Mouse (Mus musculus) liver, adult 2 months (tissue): ENCODE measurements around the gene Xylt1. TPM values are rescaled to one million over a fixed set of nuclear protein-coding genes. Genes with fewer than 3 reads are reported as not detected.

Experiments
- DNase-seq: peaks from one replicate; pipeline ENCODE4 v3.0.0-alpha.2; 2011; ENCODE audit warnings: low read depth, low spot score; ENCODE audit errors: extremely low read depth
- H3K27ac ChIP-seq: fragments of 200-500 bp; replicated peaks from 2 replicates; pipeline ENCODE4 v1.5.1; 2012; ENCODE audit warnings: low read depth, mild to moderate bottlenecking, control low read depth, inconsistent platforms, low read length; ENCODE audit not compliant: insufficient read depth
- H3K27me3 ChIP-seq: fragments of 200-500 bp; 2 replicates; pipeline ENCODE4 v1.6.1; 2012; ENCODE audit warnings: mild to moderate bottlenecking, moderate library complexity, low read length, inconsistent platforms; ENCODE audit not compliant: control insufficient read depth, insufficient read depth
- H3K36me3 ChIP-seq: fragments of 200-500 bp; 2 replicates; pipeline ENCODE4 v1.6.1; 2012; ENCODE audit warnings: low read length, inconsistent platforms; ENCODE audit not compliant: control insufficient read depth, insufficient read depth
- H3K4me1 ChIP-seq: fragments of 200-500 bp; 2 replicates; pipeline ENCODE4 v1.6.1; 2011; ENCODE audit warnings: low read length; ENCODE audit not compliant: control insufficient read depth, insufficient read depth
- H3K4me3 ChIP-seq: fragments of 200-500 bp; 2 replicates; pipeline ENCODE4 v1.5.1; 2011; ENCODE audit warnings: low read depth, mild to moderate bottlenecking, control low read depth, low read length, moderate library complexity; ENCODE audit not compliant: insufficient read depth
- H3K79me2 ChIP-seq: fragments of 200-500 bp; 2 replicates; pipeline ENCODE4 v1.6.1; 2012; ENCODE audit warnings: inconsistent platforms, mild to moderate bottlenecking, low read length, moderate library complexity; ENCODE audit not compliant: control insufficient read depth, insufficient read depth
- H3K9ac ChIP-seq: fragments of 200-500 bp; 2 replicates; pipeline ENCODE4 v1.6.1; 2012; ENCODE audit warnings: low read depth, mild to moderate bottlenecking, control low read depth, inconsistent platforms, low read length
- CTCF ChIP-seq: fragments of 200-500 bp; IDR thresholded peaks from 2 replicates; pipeline ENCODE4 v1.5.1; 2011; ENCODE audit warnings: low read depth, low read length, control low read depth
- POLR2A ChIP-seq: fragments of 200-500 bp; IDR thresholded peaks from 2 replicates; pipeline ENCODE4 v1.6.1; 2011; ENCODE audit warnings: low read length, control low read depth; ENCODE audit not compliant: insufficient read depth; ENCODE audit errors: extremely low read depth
- WGBS: fragments of 180-500 bp; shearing (Covaris S2); methylation state at CpG from one replicate; pipeline ENCODE4 v1.1.7; 2018; 5-methylcytosine and 5-hydroxymethylcytosine counted together
- polyA plus RNA-seq: library from polyadenylated mRNA; depleted of rRNA; stranded (reverse); fragments of >200 nt; gene quantifications from 2 replicates; pipeline ENCODE4 v1.2.3, GENCODE M21; 2012
- total RNA-seq: library from RNA; depleted of rRNA; stranded (reverse); fragments of >200 nt; gene quantifications from 2 replicates; pipeline ENCODE4 v1.2.3, GENCODE M21; 2014

Gene Xylt1
- total and polyA plus RNA-seq, 2 experiments: 0.09 to 0.18 TPM

GRCm38 (mm10) chr7:117491495-117491894 lies 110.7 kb downstream of the Xylt1 start:
- Histone ChIP-seq H3K9ac (no peak overlapping the region), H3K4me1 (no peaks in the 10 kb centered on the region; the same call in 1 of the 2 replicates), H3K36me3 (no peaks in the 10 kb centered on the region), H3K79me2 (no peaks in the 10 kb centered on the region), H3K4me3 (no peak overlapping the region), H3K27me3 (no peaks in the 10 kb centered on the region; the same call in 1 of the 2 replicates), H3K27ac (no peak overlapping the region)
- TF ChIP-seq POLR2A (no peak), CTCF (no peak)
- WGBS: 83% methylated on average over 5 of the region's 5 CpGs
- no peak for DNase-seq

GRCm38 (mm10) chr7:117494210-117494609 lies 113.4 kb downstream of the Xylt1 start:
- 92% methylated on average over 6 of the region's 6 CpGs for WGBS

GRCm38 (mm10) chr7:117494618-117495310 lies 114.0 kb downstream of the Xylt1 start:
- Histone ChIP-seq H3K36me3 (no peaks in the 10 kb centered on the region), H3K27me3 (no peaks in the 10 kb centered on the region; the same call in 1 of the 2 replicates), H3K79me2 (no peaks in the 10 kb centered on the region), H3K4me1 (no peaks in the 10 kb centered on the region; the same call in 1 of the 2 replicates), H3K27ac (no peak overlapping the region), H3K4me3 (no peak overlapping the region), H3K9ac (no peak overlapping the region)
- TF ChIP-seq CTCF (no peak), POLR2A (no peak)
- DNase-seq: no peak
- WGBS: 79% methylated on average over 8 of the region's 8 CpGs

More at GRCm38 (mm10) chr7:117494210-117494609, 113.4 kb downstream of the Xylt1 start:
- Histone ChIP-seq H3K36me3 (no peaks in the 10 kb centered on the region), H3K27me3 (no peaks in the 10 kb centered on the region; the same call in 1 of the 2 replicates), H3K9ac (no peak overlapping the region), H3K4me3 (no peak overlapping the region), H3K27ac (no peak overlapping the region), H3K79me2 (no peaks in the 10 kb centered on the region), H3K4me1 (no peaks in the 10 kb centered on the region; the same call in 1 of the 2 replicates)
- DNase-seq: no peak
- TF ChIP-seq POLR2A (no peak), CTCF (no peak)

GRCm38 (mm10) chr7:117495751-117496150 lies 115.0 kb downstream of the Xylt1 start:
- DNase-seq: no peak
- Histone ChIP-seq H3K9ac (no peak overlapping the region), H3K79me2 (no peaks in the 10 kb centered on the region), H3K4me3 (no peak overlapping the region), H3K36me3 (no peaks in the 10 kb centered on the region), H3K27ac (no peak overlapping the region), H3K27me3 (no peaks in the 10 kb centered on the region; the same call in 1 of the 2 replicates), H3K4me1 (no peaks in the 10 kb centered on the region)
- TF ChIP-seq CTCF (no peak), POLR2A (no peak)
- 83% methylated on average over 8 of the region's 8 CpGs for WGBS

- Histone ChIP-seq H3K27me3 (no peaks in the 10 kb centered on the region; the same call in 1 of the 2 replicates), H3K27ac (no peak overlapping the region), H3K36me3 (no peaks in the 10 kb centered on the region), H3K79me2 (no peaks in the 10 kb centered on the region), H3K9ac (no peak overlapping the region), H3K4me3 (no peak overlapping the region), H3K4me1 (no peaks in the 10 kb centered on the region)
- no peak for TF ChIP-seq POLR2A
- no peak for TF ChIP-seq CTCF
- DNase-seq: no peak
- 51% methylated on average over 2 of the region's 2 CpGs for WGBS
These were observed 117.4 kb downstream of the Xylt1 start for GRCm38 (mm10) chr7:117498173-117498572.
